Mouse (Mus musculus): ENCODE results near the gene Cdyl.

DNA sequence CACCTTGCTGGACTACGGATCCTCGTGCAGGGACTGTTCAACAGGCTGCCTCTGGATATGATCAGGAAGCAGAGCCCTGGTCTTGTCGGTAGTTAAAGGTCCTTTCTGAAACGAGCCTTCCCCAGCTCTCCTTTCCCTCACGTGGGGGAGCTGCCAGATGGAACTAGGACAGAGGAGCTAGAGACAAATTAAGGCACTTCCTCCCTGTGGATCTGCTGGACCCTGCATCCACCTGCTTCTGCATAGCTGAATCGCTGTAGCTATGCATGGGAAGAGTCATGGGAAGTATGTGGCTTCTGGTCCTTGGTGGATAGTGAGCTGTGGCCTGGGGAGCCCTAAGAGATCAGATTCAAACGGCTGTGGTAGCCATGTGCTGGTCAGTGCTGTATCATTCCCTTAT, 134.7 kb downstream of the Cdyl start:
- TF ChIP-seq POLR2A (IDR thresholded peaks at IDR 0.05; ENCODE audit: insufficient read length, low read depth) (no peak), POLR2AphosphoS2 (IDR thresholded peaks at IDR 0.05; ENCODE audit: insufficient read length, low read depth) (no peak), REST (IDR thresholded peaks at IDR 0.05; ENCODE audit: insufficient read depth, insufficient read length) (no peak), MAX (IDR thresholded peaks at IDR 0.05; ENCODE audit: low read depth) (no peak), MYOG (IDR thresholded peaks at IDR 0.05; ENCODE audit: control insufficient read depth in 1 of 3, insufficient read depth in 1 of 3, insufficient read length in 2 of 3, low read depth in 2 of 3) (no peak), E2F4 (IDR thresholded peaks at IDR 0.05; ENCODE audit: insufficient read depth) (no peak), TCF12 (IDR thresholded peaks at IDR 0.05; ENCODE audit: insufficient read depth, poor library complexity, severe bottlenecking) (no peak), TCF3 (IDR thresholded peaks at IDR 0.05; ENCODE audit: insufficient read length, low read depth) (no peak), SRF (IDR thresholded peaks at IDR 0.05; ENCODE audit: control insufficient read depth, insufficient read length, low read depth) (no peak), USF1 (IDR thresholded peaks at IDR 0.05; ENCODE audit: low read depth) (no peak)
